ENCODE assay signal across 29 mouse cellular contexts in the genomic region with DNA sequence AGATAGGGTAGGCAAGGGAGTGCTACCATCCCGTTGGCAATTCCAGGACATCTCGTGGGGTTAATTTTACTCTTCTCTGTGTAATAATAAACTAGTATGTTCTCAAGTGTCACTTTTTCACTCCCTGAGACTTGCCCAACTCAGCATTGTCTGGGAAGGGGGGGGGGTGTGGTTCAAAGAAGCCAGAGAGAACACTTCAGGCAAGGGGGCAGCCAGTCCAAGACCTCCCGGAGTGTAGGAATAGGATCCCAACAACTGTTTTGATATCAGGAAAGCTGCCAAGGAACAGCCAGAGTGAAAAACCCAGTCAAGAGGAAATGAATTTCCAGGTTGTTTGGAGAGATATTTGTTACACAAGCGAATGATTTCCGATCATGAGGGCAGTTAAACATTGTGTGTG. TPM values are rescaled to one million over a fixed set of nuclear protein-coding genes. Genes with fewer than 3 reads are reported as not detected.
A peak's percentile ranks its signal among the peaks of the same experiment; 100 is the strongest.
DNase-seq lines count a peak whose midpoint lies in the region; ATAC-seq and TF ChIP-seq lines count a peak whose summit lies in the region.
"Had no signal": no experiment of that assay in that cellular context is flagged by ENCODE, and none has a peak within 500 bp of the region (broad histone marks: within the 10 kb centered on the region; RNA-seq: fewer than 3 reads in every experiment).

No protein-coding gene starts in this region.

- H3K4me2 ChIP-seq in kidney, embryonic 14.5 days (replicated peaks; ENCODE audit: low read depth, low read length) = no peak overlapping the region
- H3K4me2 ChIP-seq in kidney, postnatal 0 days (ENCODE audit: low read length) = no peak overlapping the region
- H3K4me2 ChIP-seq in hindbrain, embryonic 16.5 days (ENCODE audit: low read length) = no peak overlapping the region
- H3K4me2 ChIP-seq: embryonic facial prominence, embryonic 15.5 days; heart, embryonic 12.5 days had no signal

- H3K9me3 ChIP-seq in kidney, embryonic 14.5 days (ENCODE audit: control insufficient read depth, low read length) = no peaks in the 10 kb centered on the region
- no peaks in the 10 kb centered on the region for H3K9me3 ChIP-seq in kidney, postnatal 0 days (replicated peaks; ENCODE audit: low read length)
- no peaks in the 10 kb centered on the region for H3K9me3 ChIP-seq in hindbrain, embryonic 16.5 days (ENCODE audit: control insufficient read depth, low read length)
- H3K9me3 ChIP-seq: embryonic facial prominence, embryonic 15.5 days; forebrain, embryonic 10.5 days; G1E; heart, embryonic 12.5 days had no signal

- peak; percentile 75 for DNase-seq in kidney, adult 11 months
- peak; percentile 63 to 73 for DNase-seq in kidney, adult 8-10 months
- DNase-seq in kidney, postnatal 0 days (ENCODE audit: low spot score) = peak; percentile 15
- peak; percentile 61 to 81 for DNase-seq in kidney, postnatal 36 days
- no peak for DNase-seq in spleen, adult 12 weeks (ENCODE audit: low spot score)
- DNase-seq in left cerebral cortex, adult 8-10 months (ENCODE audit: low spot score in 2 of 2) = no peak
- DNase-seq: adrenal gland, adult 2 months; adrenal gland, postnatal 25 days; B cell, adult 2 months; cerebellum, adult 18-20 months; cerebellum, adult 9-11 months; embryo, embryonic 11 days; gastrocnemius, adult 2 months; gastrocnemius, postnatal 25 days; heart, postnatal 36 days had no signal

- no peak overlapping the region for H3K9ac ChIP-seq in kidney, embryonic 14.5 days (ENCODE audit: low read depth, low read length)
- no peak overlapping the region for H3K9ac ChIP-seq in kidney, postnatal 0 days (ENCODE audit: low read depth, low read length)
- no peak overlapping the region for H3K9ac ChIP-seq in hindbrain, embryonic 16.5 days (ENCODE audit: low read depth, low read length)
- H3K9ac ChIP-seq: embryonic facial prominence, embryonic 15.5 days; heart, embryonic 12.5 days had no signal

- H3K4me3 ChIP-seq in kidney, embryonic 14.5 days (ENCODE audit: low read length) = no peak overlapping the region
- H3K4me3 ChIP-seq in kidney, postnatal 0 days (replicated peaks; ENCODE audit: low read depth, low read length) = no peak overlapping the region
- H3K4me3 ChIP-seq in hindbrain, embryonic 16.5 days (ENCODE audit: low read length) = no peak overlapping the region
- H3K4me3 ChIP-seq: embryonic facial prominence, embryonic 15.5 days; erythroblast, embryonic 14.5 days; forebrain, embryonic 10.5 days; gastrocnemius, adult 2 months; heart, embryonic 12.5 days had no signal

- WGBS in kidney, embryonic 14.5 days = 54% methylated on average over 5 of the region's 5 CpGs
- WGBS in kidney, postnatal 0 days = 45% methylated on average over 5 of the region's 5 CpGs
- 83% methylated on average over 5 of the region's 5 CpGs for WGBS in hindbrain, embryonic 16.5 days

- H3K27ac ChIP-seq in kidney, embryonic 14.5 days (ENCODE audit: low read depth, low read length) = no peak overlapping the region
- H3K27ac ChIP-seq in kidney, postnatal 0 days = no peak overlapping the region
- H3K27ac ChIP-seq in hindbrain, embryonic 16.5 days (ENCODE audit: low read depth, low read length) = no peak overlapping the region
- H3K27ac ChIP-seq: embryonic facial prominence, embryonic 15.5 days; forebrain, embryonic 10.5 days; gastrocnemius, adult 2 months had no signal

- no peak for ATAC-seq in kidney, embryonic 14.5 days (ENCODE audit: low FRiP score, low TSS enrichment)
- ATAC-seq in kidney, postnatal 0 days (replicated peaks; ENCODE audit: low FRiP score, low read depth) = peak; percentile 57; the same call in 1 of the 2 replicates
- ATAC-seq in hindbrain, embryonic 16.5 days = no peak
- ATAC-seq: CD4-positive, CD25-positive, alpha-beta regulatory T cell, adult 4 months; forebrain, embryonic 14.5 days had no signal

- H3K4me1 ChIP-seq in kidney, embryonic 14.5 days (ENCODE audit: control insufficient read depth, insufficient read depth, low read length) = no peaks in the 10 kb centered on the region
- H3K4me1 ChIP-seq in kidney, postnatal 0 days (replicated peaks; ENCODE audit: insufficient read depth, low read length) = no peaks in the 10 kb centered on the region
- no peaks in the 10 kb centered on the region for H3K4me1 ChIP-seq in hindbrain, embryonic 16.5 days (ENCODE audit: control insufficient read depth, insufficient read depth, low read depth, low read length)
- H3K4me1 ChIP-seq: embryonic facial prominence, embryonic 15.5 days; forebrain, embryonic 10.5 days; heart, embryonic 12.5 days had no signal

- H3K27me3 ChIP-seq in kidney, embryonic 14.5 days (ENCODE audit: control insufficient read depth, insufficient read depth, low read length) = no peaks in the 10 kb centered on the region
- no peaks in the 10 kb centered on the region for H3K27me3 ChIP-seq in kidney, postnatal 0 days (ENCODE audit: insufficient read depth, low read length)
- 0 out of 2 replicates have a peak, but pooled peaks cover 3% of the 10 kb centered on the region for H3K27me3 ChIP-seq in hindbrain, embryonic 16.5 days (replicated peaks; ENCODE audit: control insufficient read depth, insufficient read depth, low read length)
- H3K27me3 ChIP-seq: heart, embryonic 12.5 days had no signal

- no peak for TF ChIP-seq CTCF in kidney, postnatal 0 days (IDR thresholded peaks at IDR 0.05; ENCODE audit: low read depth)

- no peaks in the 10 kb centered on the region for H3K36me3 ChIP-seq in kidney, embryonic 14.5 days (ENCODE audit: control insufficient read depth, insufficient read depth, low read length)
- no peaks in the 10 kb centered on the region for H3K36me3 ChIP-seq in kidney, postnatal 0 days (ENCODE audit: insufficient read depth, low read length)
- H3K36me3 ChIP-seq in hindbrain, embryonic 16.5 days (ENCODE audit: control insufficient read depth, insufficient read depth, low read length) = no peaks in the 10 kb centered on the region
- H3K36me3 ChIP-seq: embryonic facial prominence, embryonic 15.5 days; forebrain, embryonic 10.5 days; heart, embryonic 12.5 days had no signal

RNA-seq across cellular contexts. Expression of a gene that starts 14.6 kb away (rescaled TPM):
- polyA plus RNA-seq in kidney, embryonic 14.5 days (2014; fragmentation: Nextera tagmentation; extraction: Ambion mirVana) = 5.0 and 5.2 TPM in 2 replicates
- 91.4 and 107 TPM in 2 replicates for polyA plus RNA-seq in kidney, postnatal 0 days (2015; fragmentation: Nextera tagmentation; extraction: Ambion mirVana)
- 3.0 and 3.7 TPM in 2 replicates for polyA plus RNA-seq in hindbrain, embryonic 16.5 days (2015; fragmentation: Nextera tagmentation; extraction: Ambion mirVana)
- 1 to 10 TPM in 1 of 4 experiments, under 1 TPM in 3; 0.20 to 2.2 (median 0.34) TPM for total RNA-seq in left cerebral cortex, adult 8-10 months (2022)
- total RNA-seq: adrenal gland, postnatal 25 days; gastrocnemius, adult 2 months; gastrocnemius, postnatal 25 days; granulocyte monocyte progenitor cell, adult 5-6 weeks; heart, adult 8-10 months; heart, postnatal 36 days had no signal
- polyA plus RNA-seq: adrenal gland, adult 2 months; CD4-positive, CD25-positive, alpha-beta regulatory T cell, adult 4 months; embryonic facial prominence, embryonic 11.5 days; erythroblast, embryonic 14.5 days had no signal

RNA-seq across cellular contexts. Expression of a gene that starts 33.0 kb away (rescaled TPM):
- not detected in 2 replicates for polyA plus RNA-seq in kidney, embryonic 14.5 days (2014; fragmentation: Nextera tagmentation; extraction: Ambion mirVana)
- not detected in 2 replicates for polyA plus RNA-seq in kidney, postnatal 0 days (2015; fragmentation: Nextera tagmentation; extraction: Ambion mirVana)
- not detected in 2 replicates for polyA plus RNA-seq in hindbrain, embryonic 16.5 days (2015; fragmentation: Nextera tagmentation; extraction: Ambion mirVana)
- not detected for total RNA-seq in left cerebral cortex, adult 8-10 months (2022)
- total RNA-seq: adrenal gland, adult 2 months; adrenal gland, postnatal 25 days; G1E; gastrocnemius, adult 2 months; gastrocnemius, postnatal 25 days; granulocyte monocyte progenitor cell, adult 5-6 weeks; heart, adult 8-10 months; heart, postnatal 36 days had no signal
- polyA plus RNA-seq: adrenal gland, adult 2 months; CD4-positive, CD25-positive, alpha-beta regulatory T cell, adult 4 months; embryonic facial prominence, embryonic 11.5 days; erythroblast, embryonic 14.5 days; forebrain, embryonic 14.5 days; heart, embryonic 12.5 days; heart, embryonic 16.5 days; hindbrain, embryonic 11.5 days had no signal

RNA-seq across cellular contexts. Expression of a gene that starts 56.3 kb away (rescaled TPM):
- 8.8 and 10.8 TPM in 2 replicates for polyA plus RNA-seq in kidney, embryonic 14.5 days (2014; fragmentation: Nextera tagmentation; extraction: Ambion mirVana)
- 6.9 and 7.0 TPM in 2 replicates for polyA plus RNA-seq in kidney, postnatal 0 days (2015; fragmentation: Nextera tagmentation; extraction: Ambion mirVana)
- polyA plus RNA-seq in hindbrain, embryonic 16.5 days (2015; fragmentation: Nextera tagmentation; extraction: Ambion mirVana) = 2.6 and 5.3 TPM in 2 replicates
- total RNA-seq in left cerebral cortex, adult 8-10 months (2022) = 1 to 10 TPM; 3.0 to 6.5 (median 4.2) TPM
- polyA plus RNA-seq: CD4-positive, CD25-positive, alpha-beta regulatory T cell, adult 4 months had no signal

Comparison
In these comparisons a context has a peak if more than half of its experiments do, and no peak if none do; other contexts are left out.
1. RNA of a gene that starts 14.6 kb away (polyA plus RNA-seq): 91.4 to 107 TPM in kidney, postnatal 0 days; 5.0 to 5.2 TPM in kidney, embryonic 14.5 days and 3.0 to 3.7 TPM in hindbrain, embryonic 16.5 days; every median in the first group is over 10 times any median in the second.
2. DNase-seq: peak in kidney, adult 11 months (single experiment), kidney, adult 8-10 months (2 of 2), kidney, postnatal 0 days (single experiment) and kidney, postnatal 36 days (2 of 2); none in spleen, adult 12 weeks (single experiment) and left cerebral cortex, adult 8-10 months (0 of 2).